Mouse (Mus musculus) brain, embryonic 14.5 days (tissue): ENCODE results near the gene Esyt2.

Experiments
- CTCF ChIP-seq: fragments of 200-500 bp; IDR thresholded peaks from 2 replicates; pipeline ENCODE4 v1.5.1; 2012; ENCODE audit warnings: inconsistent platforms, mild to moderate bottlenecking, moderate library complexity, borderline replicate concordance; ENCODE audit not compliant: insufficient read depth, insufficient read length; ENCODE audit errors: extremely low read depth
- POLR2A ChIP-seq: fragments of 200-500 bp; IDR thresholded peaks from 2 replicates; pipeline ENCODE4 v1.6.1; 2012; ENCODE audit warnings: mild to moderate bottlenecking, inconsistent platforms, borderline replicate concordance; ENCODE audit not compliant: poor library complexity, insufficient read depth, insufficient read length, severe bottlenecking; ENCODE audit errors: extremely low read depth

DNA sequence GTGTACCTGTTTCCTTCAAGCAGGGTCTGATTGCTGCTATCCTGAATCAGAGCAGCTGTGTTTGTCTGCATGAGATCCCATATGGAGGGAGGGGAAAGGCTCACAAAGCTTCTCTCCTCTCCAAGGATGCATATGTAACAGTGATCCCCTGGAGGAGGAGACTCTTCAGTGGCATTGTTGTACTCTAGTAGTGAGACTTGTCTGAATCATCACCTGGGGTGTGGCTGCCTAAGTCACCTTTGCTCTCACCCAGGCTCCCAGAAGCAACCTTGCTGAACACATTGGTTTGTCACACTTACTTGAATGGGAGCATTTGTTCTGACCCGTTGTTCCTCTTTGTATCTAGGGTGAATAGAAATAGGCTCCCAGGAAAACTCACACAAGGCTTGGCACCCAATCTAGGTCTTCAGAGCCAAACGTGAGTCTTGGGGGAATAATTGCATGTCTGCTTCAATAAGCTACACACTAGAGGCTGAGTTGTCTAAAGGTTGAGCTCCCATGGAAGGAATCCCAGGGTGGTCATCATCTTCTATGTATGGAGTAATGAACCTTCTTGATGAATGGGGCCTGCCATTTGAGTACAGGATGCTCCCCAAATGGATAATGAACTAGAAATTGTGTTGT is 115.2 kb downstream of the Esyt2 start:
- TF ChIP-seq POLR2A = no peak
- TF ChIP-seq CTCF = no peak
